Mouse (Mus musculus): ENCODE results near the gene Acsl5.

GRCm38 (mm10) chr19:55222268-55222667 is 29.5 kb upstream of the Acsl5 start:
- TF ChIP-seq CTCF (IDR thresholded peaks at IDR 0.05; ENCODE audit: extremely low read depth, insufficient read depth, insufficient read length, insufficient replicate concordance) (no peak), POLR2A (IDR thresholded peaks at IDR 0.05; ENCODE audit: low read depth, low read length) (no peak)
